Mouse (Mus musculus): ENCODE results near the gene Lrfn1. TPM values are rescaled to one million over a fixed set of nuclear protein-coding genes. Genes with fewer than 3 reads are reported as not detected.

Gene Lrfn1
- 4.0 and 4.4 TPM in 2 replicates for polyA plus RNA-seq (2021; fragmentation: Nextera tagmentation)
- long read RNA-seq, experiment 1, partial matches to known transcripts: 0 of 5 reads
- long read RNA-seq, experiment 1, other reads (novel, unspliced or antisense): 4 of 5 reads
- long read RNA-seq, experiment 2, transcript Lrfn1-202 (2 exons, 3,060 nt): major isoform, 10 of 37 reads
- long read RNA-seq, experiment 2, partial matches to known transcripts: 3 of 37 reads
- long read RNA-seq, experiment 2, other reads (novel, unspliced or antisense): 24 of 37 reads

GRCm38 (mm10) chr7:28451531-28452360, at the start of gene Lrfn1:
Lrfn1 (plus strand) TSS chr7:28451980.

DNA sequence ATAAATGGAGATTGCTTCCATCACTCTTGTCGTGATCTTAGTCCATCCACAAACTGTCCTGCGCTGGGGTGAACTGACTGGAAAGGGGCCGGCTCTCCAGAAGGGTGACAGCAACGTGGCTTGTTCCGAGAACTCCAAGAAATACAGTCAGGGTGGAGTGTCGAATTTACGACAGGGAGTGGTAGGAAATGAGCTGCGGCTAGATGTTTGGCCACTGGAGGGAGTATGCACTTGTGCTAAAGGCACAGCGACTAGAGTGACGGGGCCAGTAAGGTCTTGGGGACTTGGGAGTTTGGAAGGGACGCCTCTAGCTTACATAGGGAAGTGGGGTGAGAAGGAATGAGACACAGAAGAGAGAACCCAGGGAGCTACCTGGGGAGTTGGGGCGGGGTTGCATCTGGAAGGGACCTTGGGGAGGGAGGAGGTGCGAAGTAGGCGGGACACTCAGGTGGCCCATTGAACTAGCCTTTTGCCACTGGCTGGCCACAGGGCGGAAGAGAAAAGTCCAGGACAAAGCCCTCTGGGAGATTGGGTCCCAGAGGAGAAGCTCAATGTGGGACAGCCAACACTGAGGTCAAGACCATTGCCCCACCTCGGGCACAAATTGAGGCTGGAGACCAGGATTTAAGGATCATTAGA, 14.7 kb upstream of the Lrfn1 start, which contains the start of gene Gmfg:
Gene Gmfg (plus strand): TSS at position 516 of the 639 bp plus-strand sequence.

GRCm38 (mm10) chr7:28510405-28510974, 58.7 kb downstream of the Lrfn1 start, which contains the start of gene Ifnl2:
Ifnl2 (minus strand) TSS chr7:28510455.

Other genes with a start within 250 kb of the Lrfn1 start
- gene Eid2, start 184.1 kb upstream of the Lrfn1 start, polyA plus RNA-seq (2021; fragmentation: Nextera tagmentation): 7.8 and 7.9 TPM in 2 replicates
- 28.2 and 31.5 TPM in 2 replicates for gene Eid2b, start 174.2 kb upstream of the Lrfn1 start, polyA plus RNA-seq (2021; fragmentation: Nextera tagmentation)
- gene Selenov, start 160.8 kb upstream of the Lrfn1 start, polyA plus RNA-seq (2021; fragmentation: Nextera tagmentation): 0.78 and 1.5 TPM in 2 replicates
- gene Dll3, start 149.7 kb upstream of the Lrfn1 start, polyA plus RNA-seq (2021; fragmentation: Nextera tagmentation): 3.4 and 5.7 TPM in 2 replicates
- gene Timm50, start 139.9 kb upstream of the Lrfn1 start, polyA plus RNA-seq (2021; fragmentation: Nextera tagmentation): 82.8 and 86.7 TPM in 2 replicates
- 33.7 and 46.7 TPM in 2 replicates for gene Supt5, start 113.2 kb upstream of the Lrfn1 start, polyA plus RNA-seq (2021; fragmentation: Nextera tagmentation)
- 1,578 and 1,706 TPM in 2 replicates for gene Rps16, start 101.3 kb upstream of the Lrfn1 start, polyA plus RNA-seq (2021; fragmentation: Nextera tagmentation)
- gene Plekhg2, start 79.4 kb upstream of the Lrfn1 start, polyA plus RNA-seq (2021; fragmentation: Nextera tagmentation): 0.77 and 1.2 TPM in 2 replicates
- gene Zfp36, start 71.7 kb upstream of the Lrfn1 start, polyA plus RNA-seq (2021; fragmentation: Nextera tagmentation): 0.77 and 1.1 TPM in 2 replicates
- gene Med29, start 59.3 kb upstream of the Lrfn1 start, polyA plus RNA-seq (2021; fragmentation: Nextera tagmentation): 77.7 and 79.7 TPM in 2 replicates
- 40.4 and 52.6 TPM in 2 replicates for gene Paf1, start 59.0 kb upstream of the Lrfn1 start, polyA plus RNA-seq (2021; fragmentation: Nextera tagmentation)
- gene Gmfg, start 14.5 kb upstream of the Lrfn1 start, polyA plus RNA-seq (2021; fragmentation: Nextera tagmentation): 6.8 and 7.5 TPM in 2 replicates
- not detected in 2 replicates for gene Ifnl2, start 58.5 kb downstream of the Lrfn1 start, polyA plus RNA-seq (2021; fragmentation: Nextera tagmentation)
- gene Ifnl3, start 70.9 kb downstream of the Lrfn1 start, polyA plus RNA-seq (2021; fragmentation: Nextera tagmentation): not detected in 2 replicates
- not detected in 2 replicates for gene Sycn, start 88.9 kb downstream of the Lrfn1 start, polyA plus RNA-seq (2021; fragmentation: Nextera tagmentation)
- not detected in 2 replicates for gene Nccrp1, start 95.3 kb downstream of the Lrfn1 start, polyA plus RNA-seq (2021; fragmentation: Nextera tagmentation)
- gene Samd4b, start 146.2 kb downstream of the Lrfn1 start, polyA plus RNA-seq (2021; fragmentation: Nextera tagmentation): 9.2 and 10.0 TPM in 2 replicates
- gene Pak4, start 146.2 kb downstream of the Lrfn1 start, polyA plus RNA-seq (2021; fragmentation: Nextera tagmentation): 6.1 and 6.2 TPM in 2 replicates
- 1.0 and 1.2 TPM in 2 replicates for gene Acp7, start 179.4 kb downstream of the Lrfn1 start, polyA plus RNA-seq (2021; fragmentation: Nextera tagmentation)
- gene Fbxo27, start 240.9 kb downstream of the Lrfn1 start, polyA plus RNA-seq (2021; fragmentation: Nextera tagmentation): 11.9 and 13.0 TPM in 2 replicates